Mouse (Mus musculus): Measurements from ENCODE around the gene Tnfsf10. TPM values are rescaled to one million over a fixed set of nuclear protein-coding genes. Genes with fewer than 3 reads are reported as not detected.

The Tnfsf10 gene
- polyA plus RNA-seq, 1 experiment from 2014 or later = 3.0 TPM

DNA sequence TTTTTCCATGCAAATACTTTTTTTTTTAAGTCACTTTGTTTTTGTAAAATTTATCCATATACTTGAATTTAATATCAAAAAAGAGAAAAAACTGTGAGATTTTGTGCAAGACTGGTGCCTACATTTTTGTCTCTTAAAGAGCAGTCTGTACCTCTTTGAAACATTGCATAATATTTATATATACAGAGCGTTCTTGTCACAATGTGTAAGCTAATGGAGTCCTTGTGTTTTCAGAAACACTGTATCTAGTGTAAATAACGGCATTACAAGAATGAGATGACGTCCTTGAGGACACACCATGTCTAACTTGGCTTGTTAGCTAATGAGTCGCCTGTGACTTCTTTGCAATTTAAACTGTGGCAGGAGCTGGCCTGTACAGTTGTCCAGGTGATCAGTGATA is 61.1 kb downstream of the Tnfsf10 start:
- 40% methylated on average over 4 of the region's 4 CpGs for WGBS
- Histone ChIP-seq H3K9me3 (no peaks in the 10 kb centered on the region), H3K4me1 (no peaks in the 10 kb centered on the region), H3K27me3 (peaks cover 18% of the 10 kb centered on the region), H3K27ac (no peak overlapping the region), H3K4me3 (no peak overlapping the region), H3K36me3 (no peaks in the 10 kb centered on the region), H3K9ac (no peak overlapping the region), H3K4me2 (no peak overlapping the region)
- no peak; the same call in 1 of the 2 replicates for ATAC-seq (ENCODE audit: borderline replicate concordance, extremely low read depth, low FRiP score, low TSS enrichment)

DNA sequence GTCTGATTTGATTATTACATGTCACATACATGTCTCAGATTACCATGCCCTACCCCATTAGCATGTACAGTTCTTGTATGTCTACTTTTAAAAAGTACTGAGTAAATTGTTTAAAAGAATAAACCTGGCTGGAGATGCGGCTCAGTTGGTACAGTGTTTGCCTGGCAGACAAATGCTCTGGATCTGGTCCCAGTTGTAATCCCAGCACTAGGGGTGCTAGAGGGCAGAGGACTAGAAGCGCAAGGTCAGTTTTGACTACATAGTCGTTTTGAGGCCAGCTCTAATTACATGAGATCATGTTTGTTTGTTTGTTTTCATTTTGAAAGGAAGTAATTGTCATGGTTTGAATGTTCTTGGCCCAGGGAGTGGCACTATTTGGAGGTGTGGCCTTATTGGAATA is 68.0 kb downstream of the Tnfsf10 start:
- no peak overlapping the region for H3K9ac ChIP-seq
- H3K9me3 ChIP-seq = no peaks in the 10 kb centered on the region
- WGBS = 56% methylated on average over 3 of the region's 3 CpGs
- H3K4me2 ChIP-seq = no peak overlapping the region
- ATAC-seq (ENCODE audit: borderline replicate concordance, extremely low read depth, low FRiP score, low TSS enrichment) = no peak
- H3K36me3 ChIP-seq = no peaks in the 10 kb centered on the region
- H3K27me3 ChIP-seq = no peaks in the 10 kb centered on the region
- no peak overlapping the region for H3K27ac ChIP-seq
- no peaks in the 10 kb centered on the region for H3K4me1 ChIP-seq
- H3K4me3 ChIP-seq = no peak overlapping the region

DNA sequence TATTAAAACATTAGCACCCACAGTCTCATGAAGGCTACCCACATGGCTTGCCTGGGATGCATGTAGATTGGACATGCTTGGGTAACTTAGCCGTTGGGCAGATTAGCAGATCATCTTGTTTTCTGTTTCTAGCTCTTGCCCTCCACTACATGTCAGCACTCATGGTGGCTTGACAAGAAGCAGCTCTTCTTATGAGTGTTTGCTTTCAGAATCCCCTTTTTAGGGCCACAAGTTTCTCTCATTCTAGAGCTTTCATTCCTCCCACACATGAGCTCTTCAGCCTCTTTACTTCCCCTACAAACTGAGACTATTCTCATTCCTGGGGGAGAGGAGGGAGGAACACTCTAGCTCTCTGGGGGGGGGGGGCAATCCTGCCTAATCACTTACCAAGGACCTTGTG is 73.1 kb downstream of the Tnfsf10 start:
- no peak overlapping the region for H3K9ac ChIP-seq
- no peaks in the 10 kb centered on the region for H3K27me3 ChIP-seq
- no peak overlapping the region for H3K27ac ChIP-seq
- ATAC-seq (ENCODE audit: borderline replicate concordance, extremely low read depth, low FRiP score, low TSS enrichment) = no peak
- no peak overlapping the region for H3K4me2 ChIP-seq
- H3K36me3 ChIP-seq = no peaks in the 10 kb centered on the region
- no peaks in the 10 kb centered on the region for H3K9me3 ChIP-seq
- 72% methylated on average over 1 of the region's 1 CpGs for WGBS
- no peaks in the 10 kb centered on the region for H3K4me1 ChIP-seq
- H3K4me3 ChIP-seq = no peak overlapping the region

Other genes starting within 250 kb of the Tnfsf10 start
- 63.9 and 69.0 TPM in 2 replicates for gene Ect2, start 163.2 kb upstream of the Tnfsf10 start, polyA plus RNA-seq (2015; fragmentation: Nextera tagmentation; extraction: Ambion mirVana)
- gene Nceh1, start 134.1 kb upstream of the Tnfsf10 start, polyA plus RNA-seq (2015; fragmentation: Nextera tagmentation; extraction: Ambion mirVana) = 7.9 and 8.5 TPM in 2 replicates
- gene Ghsr, start 54.3 kb downstream of the Tnfsf10 start, polyA plus RNA-seq (2015; fragmentation: Nextera tagmentation; extraction: Ambion mirVana) = not detected in 2 replicates

Data from lung, embryonic 15.5 days (tissue).